Mouse (Mus musculus) c-Kit-positive CD71-negative TER-119-negative erythroid progenitor cells, embryonic 14.5 days (primary cell): ENCODE data around the gene Psmc3ip.

Experiments
- DNase-seq: peaks from one replicate; pipeline ENCODE4 v3.0.0-alpha.2; 2013; ENCODE audit warnings: low read depth

The Psmc3ip gene

DNA sequence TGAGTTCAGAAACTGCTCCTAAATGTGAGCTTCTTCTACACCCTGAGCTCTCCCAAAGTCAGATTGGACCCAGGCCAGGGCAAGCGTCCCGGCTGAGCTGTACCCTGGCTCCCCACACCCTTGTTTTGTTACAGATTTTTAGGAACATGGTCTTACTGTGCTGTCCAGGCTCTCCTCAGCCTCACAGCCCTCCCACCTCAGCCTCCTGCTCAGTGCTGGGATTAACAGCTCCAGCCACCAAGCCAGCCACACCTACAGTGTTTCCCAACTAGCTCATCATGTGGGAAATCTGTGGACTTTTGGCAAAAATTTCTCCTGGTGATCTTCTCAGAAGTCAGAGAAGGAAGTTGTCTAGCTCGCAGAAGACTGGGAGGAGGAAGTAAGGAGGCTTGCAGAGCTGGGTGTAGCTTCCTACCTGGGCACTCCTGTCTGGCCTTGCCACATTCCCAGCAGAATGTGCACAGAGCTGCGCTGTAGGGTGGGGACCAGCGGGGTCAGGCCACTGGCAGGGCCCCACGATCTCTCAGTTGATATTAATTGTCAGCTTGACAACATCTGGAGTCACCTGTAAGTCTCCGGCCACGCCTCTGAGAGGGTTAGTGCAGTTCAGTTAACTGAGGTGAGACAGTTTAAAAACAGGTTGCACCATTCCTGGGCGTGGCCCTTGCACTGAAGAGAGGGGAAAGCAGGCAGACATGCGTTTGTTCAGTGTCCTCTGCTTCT, 42.3 kb downstream of the Psmc3ip start:
- no peak for DNase-seq

DNA sequence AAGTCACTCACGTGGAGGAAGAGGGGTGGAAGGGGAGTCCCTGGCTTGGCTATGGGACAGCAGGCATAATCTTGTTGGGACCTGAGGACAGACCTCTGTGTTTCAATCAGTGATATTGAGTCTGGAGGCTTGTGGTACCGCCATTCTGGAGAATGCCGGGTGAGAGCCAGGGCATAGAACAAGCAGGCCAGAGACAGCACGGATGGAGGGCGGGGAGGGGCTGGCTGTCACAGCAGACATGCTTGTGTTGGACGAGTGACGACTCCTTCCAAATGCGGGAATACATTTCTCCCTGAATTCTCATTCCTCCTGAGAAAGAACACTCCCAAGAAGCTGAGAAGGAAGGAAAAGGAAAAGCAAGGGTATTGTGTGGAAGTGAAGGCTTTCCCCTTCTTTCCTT, 43.6 kb downstream of the Psmc3ip start:
- no peak for DNase-seq

GRCm38 (mm10) chr11:101051051-101051493, 44.2 kb downstream of the Psmc3ip start:
- no peak for DNase-seq

DNA sequence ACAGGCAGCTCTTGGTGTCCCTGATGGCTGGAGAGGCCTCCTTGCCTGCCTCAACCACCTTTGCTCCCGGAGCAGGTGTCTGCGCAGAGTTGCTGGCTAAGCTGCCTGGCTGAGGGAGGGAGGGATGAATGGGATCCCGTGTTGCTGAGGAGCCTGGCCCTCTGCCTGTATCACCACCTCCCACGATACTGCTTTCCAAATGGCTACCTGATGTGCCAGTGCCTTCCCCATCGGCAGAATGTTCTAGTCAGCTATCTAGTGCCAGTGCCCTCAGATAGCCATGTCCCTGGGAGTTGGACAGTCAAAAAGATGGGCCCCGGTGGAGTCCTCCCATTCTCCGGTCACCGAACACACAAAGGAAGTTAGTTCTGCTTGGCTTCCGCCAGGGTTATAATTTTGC, 44.9 kb downstream of the Psmc3ip start:
- no peak for DNase-seq

GRCm38 (mm10) chr11:101047502-101047901, 47.7 kb downstream of the Psmc3ip start:
- DNase-seq, result no peak

GRCm38 (mm10) chr11:101046440-101046839, 48.8 kb downstream of the Psmc3ip start:
- DNase-seq, result no peak

DNA sequence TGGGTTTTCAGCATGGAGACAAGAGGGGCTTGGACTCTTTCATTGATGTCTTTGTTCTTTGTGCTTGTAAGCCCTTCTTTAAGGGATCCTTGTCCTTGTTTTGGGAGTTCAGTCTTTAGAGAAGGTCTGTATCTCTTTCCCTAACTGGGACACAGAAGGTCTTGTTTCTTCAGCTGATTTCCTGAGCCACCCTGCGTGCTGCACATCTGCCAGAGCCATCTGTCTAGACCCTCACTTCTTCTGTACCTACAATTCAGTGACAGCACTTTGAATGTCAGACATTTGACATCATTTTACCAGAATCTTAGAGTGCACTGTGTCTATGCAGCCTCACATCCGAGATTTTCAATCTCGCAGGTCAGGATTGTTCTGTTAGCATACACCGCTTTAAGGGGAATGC, 49.4 kb downstream of the Psmc3ip start:
- no peak for DNase-seq
